In genomic region chr1:69543774-69544597, GRCm38 (mm10) we compare ENCODE assay signal across 27 mouse cellular contexts.
DNase-seq lines count a peak whose midpoint lies in the region; ATAC-seq and TF ChIP-seq lines count a peak whose summit lies in the region.
"Had no signal": no experiment of that assay in that cellular context is flagged by ENCODE, and none has a peak within 500 bp of the region (broad histone marks: within the 10 kb centered on the region; RNA-seq: fewer than 3 reads in every experiment).

No protein-coding gene starts in this region.

- no peaks in the 10 kb centered on the region for H3K9me3 ChIP-seq in liver, embryonic 11.5 days (ENCODE audit: control insufficient read depth, low read length)
- H3K9me3 ChIP-seq in liver, embryonic 14.5 days (ENCODE audit: control insufficient read depth, low read length), result no peaks in the 10 kb centered on the region
- H3K9me3 ChIP-seq in forebrain, embryonic 11.5 days (ENCODE audit: control insufficient read depth, low read length), result no peaks in the 10 kb centered on the region
- H3K9me3 ChIP-seq: forebrain, embryonic 13.5 days; heart, embryonic 12.5 days; midbrain, embryonic 10.5 days; midbrain, embryonic 15.5 days; neural tube, embryonic 12.5 days; stomach, embryonic 15.5 days had no signal

- no peak overlapping the region for H3K9ac ChIP-seq in liver, embryonic 11.5 days (ENCODE audit: low read depth, low read length)
- H3K9ac ChIP-seq in liver, embryonic 14.5 days (replicated peaks), result no peak overlapping the region
- no peak overlapping the region for H3K9ac ChIP-seq in forebrain, embryonic 11.5 days (ENCODE audit: low read length)
- H3K9ac ChIP-seq: forebrain, embryonic 13.5 days; heart, embryonic 12.5 days; hindbrain, embryonic 14.5 days; lung, embryonic 14.5 days; midbrain, embryonic 15.5 days; neural tube, embryonic 12.5 days; stomach, embryonic 15.5 days had no signal

- H3K36me3 ChIP-seq in liver, embryonic 11.5 days (ENCODE audit: control insufficient read depth, insufficient read depth, low read length), result no peaks in the 10 kb centered on the region
- H3K36me3 ChIP-seq in liver, embryonic 14.5 days (replicated peaks; ENCODE audit: control insufficient read depth, insufficient read depth, low read depth), result no peaks in the 10 kb centered on the region
- H3K36me3 ChIP-seq in forebrain, embryonic 11.5 days (ENCODE audit: control insufficient read depth, insufficient read depth, low read length), result no peaks in the 10 kb centered on the region
- H3K36me3 ChIP-seq: heart, embryonic 12.5 days; midbrain, embryonic 15.5 days; neural tube, embryonic 12.5 days; stomach, embryonic 15.5 days had no signal

- DNase-seq in liver, result peak; percentile 15
- no peak for DNase-seq in liver, embryonic 11.5 days (ENCODE audit: low spot score)
- peak in 1 of 3 experiments; percentile 26 for DNase-seq in liver, embryonic 14.5 days (ENCODE audit: low read depth in 3 of 3, low spot score in 3 of 3)
- peak; percentile 4 to 10 for DNase-seq in natural killer cell, adult 2 months (ENCODE audit: low spot score in 2 of 2)
- DNase-seq in gastrocnemius, adult 2 months, result no peak
- DNase-seq in spleen, postnatal 4 days (ENCODE audit: low spot score in 2 of 2), result no peak
- no peak for DNase-seq in forebrain, embryonic 11.5 days (ENCODE audit: low spot score)
- DNase-seq: adrenal gland, postnatal 14 days; cerebellum, adult 11-12 months; cerebellum, adult 9-11 months; heart, adult 2 months; kidney, adult 8-10 months; kidney, postnatal 4 days; left cerebral cortex, postnatal 4 days; lung, embryonic 14.5 days; lung, postnatal 14 days; right cerebral cortex, postnatal 14 days; thymus, postnatal 14 days had no signal

- 91% methylated on average over 6 of the region's 6 CpGs for whole genome bisulfite sequencing in liver, embryonic 11.5 days
- 75% methylated on average over 6 of the region's 6 CpGs for WGBS in liver, embryonic 14.5 days (ENCODE audit: insufficient replicate concordance)
- 92% methylated on average over 6 of the region's 6 CpGs for WGBS in forebrain, embryonic 11.5 days

- intact Hi-C loops in gastrocnemius, adult 2 months (cut with DNase I), result no loop called here

- no peaks in the 10 kb centered on the region for H3K27me3 ChIP-seq in liver, embryonic 11.5 days (replicated peaks; ENCODE audit: control insufficient read depth, insufficient read depth, low read length)
- no peaks in the 10 kb centered on the region for H3K27me3 ChIP-seq in liver, embryonic 14.5 days (ENCODE audit: control insufficient read depth, insufficient read depth, low read length)
- H3K27me3 ChIP-seq in forebrain, embryonic 11.5 days (ENCODE audit: control insufficient read depth, insufficient read depth, low read length), result no peaks in the 10 kb centered on the region
- H3K27me3 ChIP-seq: forebrain, embryonic 13.5 days; heart, embryonic 12.5 days; midbrain, embryonic 15.5 days; neural tube, embryonic 12.5 days; stomach, embryonic 15.5 days had no signal

- TF ChIP-seq CTCF in liver, embryonic 14.5 days (IDR thresholded peaks at IDR 0.05; ENCODE audit: low read depth), result no peak
- TF ChIP-seq CTCF in gastrocnemius, adult 2 months (IDR thresholded peaks at IDR 0.05), result no peak

- H3K4me3 ChIP-seq in liver, embryonic 11.5 days (ENCODE audit: low read depth, low read length), result no peak overlapping the region
- no peak overlapping the region for H3K4me3 ChIP-seq in liver, embryonic 14.5 days (ENCODE audit: insufficient read depth in 1 of 2, low read depth in 2 of 2, low read length in 2 of 2)
- H3K4me3 ChIP-seq in gastrocnemius, adult 2 months, result no peak overlapping the region
- H3K4me3 ChIP-seq in forebrain, embryonic 11.5 days (ENCODE audit: low read depth, low read length), result no peak overlapping the region
- H3K4me3 ChIP-seq: forebrain, embryonic 13.5 days; heart, adult 2 months; heart, embryonic 12.5 days; midbrain, embryonic 10.5 days; midbrain, embryonic 15.5 days; neural tube, embryonic 12.5 days; stomach, embryonic 15.5 days had no signal

- H3K4me1 ChIP-seq in liver, embryonic 11.5 days (replicated peaks; ENCODE audit: control insufficient read depth, insufficient read depth, low read length), result peaks cover 18% of the 10 kb centered on the region
- H3K4me1 ChIP-seq in liver, embryonic 14.5 days (replicated peaks; ENCODE audit: control insufficient read depth in 2 of 2, insufficient read depth in 2 of 2, low read length in 1 of 2), result peaks cover 42 to 43% of the 10 kb centered on the region in 2 experiments
- no peaks in the 10 kb centered on the region; the same call in 1 of the 2 replicates for H3K4me1 ChIP-seq in forebrain, embryonic 11.5 days (replicated peaks; ENCODE audit: control insufficient read depth, insufficient read depth, low read length)
- H3K4me1 ChIP-seq: forebrain, embryonic 13.5 days; midbrain, embryonic 15.5 days; neural tube, embryonic 12.5 days; stomach, embryonic 15.5 days had no signal

- H3K4me2 ChIP-seq in liver, embryonic 11.5 days, result no peak overlapping the region
- H3K4me2 ChIP-seq in liver, embryonic 14.5 days (ENCODE audit: low read depth), result no peak overlapping the region
- H3K4me2 ChIP-seq in forebrain, embryonic 11.5 days (ENCODE audit: low read depth, low read length, severe bottlenecking), result no peak overlapping the region
- H3K4me2 ChIP-seq: forebrain, embryonic 13.5 days; heart, embryonic 12.5 days; hindbrain, embryonic 14.5 days; lung, embryonic 14.5 days; midbrain, embryonic 15.5 days; neural tube, embryonic 12.5 days; stomach, embryonic 15.5 days had no signal

- no peak for ATAC-seq in liver, embryonic 11.5 days (replicated peaks; ENCODE audit: low FRiP score)
- ATAC-seq in erythroblast, adult 5-6 weeks (replicated peaks; ENCODE audit: low FRiP score, poor library complexity, severe bottlenecking), result 0 out of 2 replicates have a peak, but pooled peaks have one; percentile 44
- no peak for ATAC-seq in liver, embryonic 14.5 days (ENCODE audit: insufficient read depth)
- ATAC-seq in forebrain, embryonic 11.5 days (replicated peaks; ENCODE audit: low FRiP score), result no peak
- ATAC-seq: forebrain, embryonic 13.5 days; midbrain, embryonic 15.5 days had no signal

- H3K27ac ChIP-seq in liver, embryonic 11.5 days (ENCODE audit: low read depth, low read length), result no peak overlapping the region
- no peak overlapping the region for H3K27ac ChIP-seq in liver, embryonic 14.5 days
- no peak overlapping the region for H3K27ac ChIP-seq in gastrocnemius, adult 2 months
- H3K27ac ChIP-seq in forebrain, embryonic 11.5 days (ENCODE audit: low read depth, low read length), result no peak overlapping the region
- H3K27ac ChIP-seq: forebrain, embryonic 13.5 days; heart, adult 2 months; hindbrain, embryonic 14.5 days; kidney, postnatal 0 days; midbrain, embryonic 10.5 days; midbrain, embryonic 15.5 days; neural tube, embryonic 12.5 days; stomach, embryonic 15.5 days had no signal

- TF ChIP-seq EP300 in liver, embryonic 14.5 days (IDR thresholded peaks at IDR 0.05; ENCODE audit: low read depth), result peak; percentile 82

Comparison
In these comparisons a context has a peak if more than half of its experiments do, and no peak if none do; other contexts are left out.
1. DNase-seq: peak in liver (single experiment) and natural killer cell, adult 2 months (2 of 2); none in liver, embryonic 11.5 days (single experiment), gastrocnemius, adult 2 months (single experiment), spleen, postnatal 4 days (0 of 2) and forebrain, embryonic 11.5 days (single experiment).